Mouse (Mus musculus): ENCODE measurements around the gene Mras. TPM values are rescaled to one million over a fixed set of nuclear protein-coding genes. Genes with fewer than 3 reads are reported as not detected.

Gene Mras
- total and polyA plus RNA-seq, 3 experiments: 0.17 TPM; not detected in 2

GRCm38 (mm10) chr9:99341600-99341999 lies 95.6 kb downstream of the Mras start (continued):
- no peak for TF ChIP-seq E2F4 (IDR thresholded peaks at IDR 0.05; ENCODE audit: borderline replicate concordance, low read depth, low read length)

- no peak for DNase-seq (ENCODE audit: low read depth, low spot score)
- TF ChIP-seq BHLHE40 (IDR thresholded peaks at IDR 0.05; ENCODE audit: borderline replicate concordance, low read depth, low read length): no peak
- TF ChIP-seq JUND (IDR thresholded peaks at IDR 0.05; ENCODE audit: low read depth, low read length): no peak
- no peak for TF ChIP-seq USF2 (IDR thresholded peaks at IDR 0.05; ENCODE audit: borderline replicate concordance in 1 of 2, insufficient read depth in 1 of 2, low read depth in 1 of 2, low read length in 2 of 2)
- no peak for TF ChIP-seq MAX (IDR thresholded peaks at IDR 0.05; ENCODE audit: low read length)
- TF ChIP-seq USF1 (IDR thresholded peaks at IDR 0.05; ENCODE audit: low read depth, low read length): no peak
- TF ChIP-seq ELF1 (IDR thresholded peaks at IDR 0.05; ENCODE audit: low read depth, low read length): no peak
- TF ChIP-seq POLR2AphosphoS2 (IDR thresholded peaks at IDR 0.05; ENCODE audit: low read length): no peak
- TF ChIP-seq MAZ (IDR thresholded peaks at IDR 0.05; ENCODE audit: low read depth, low read length): no peak
- TF ChIP-seq NELFE (IDR thresholded peaks at IDR 0.05; ENCODE audit: low read depth, low read length): no peak
- no peak for TF ChIP-seq GATA1 (IDR thresholded peaks at IDR 0.05; ENCODE audit: low read depth, low read length)
- TF ChIP-seq ETS1 (IDR thresholded peaks at IDR 0.05; ENCODE audit: low read depth, low read length): no peak
- no peak for TF ChIP-seq GABPA (IDR thresholded peaks at IDR 0.05; ENCODE audit: low read depth, low read length)
- TF ChIP-seq E2F4 (IDR thresholded peaks at IDR 0.05; ENCODE audit: borderline replicate concordance, low read depth, low read length): no peak
- TF ChIP-seq CHD1 (IDR thresholded peaks at IDR 0.05; ENCODE audit: low read depth, low read length): no peak
- Histone ChIP-seq H3K36me3 (ENCODE audit: control insufficient read depth in 1 of 2, insufficient read depth in 2 of 2, low read length in 2 of 2) (peaks cover 0 to 16% of the 10 kb centered on the region in 2 experiments; a peak in 2 of 4 replicates), H3K27me3 (ENCODE audit: control insufficient read depth in 1 of 2, insufficient read depth in 2 of 2, low read length in 2 of 2) (peaks cover 0 to 3% of the 10 kb centered on the region in 2 experiments; a peak in 1 of 4 replicates), H3K9ac (ENCODE audit: control insufficient read depth, low read depth, low read length, poor library complexity, severe bottlenecking) (no peak overlapping the region), H3K27ac (ENCODE audit: control insufficient read depth, low read depth, low read length) (no peak overlapping the region), H3K4me3 (ENCODE audit: control insufficient read depth in 1 of 2, insufficient read depth in 1 of 2, low read depth in 2 of 2, low read length in 2 of 2) (no peak overlapping the region), H3K9me3 (replicated peaks; ENCODE audit: insufficient read depth, low read length) (no peaks in the 10 kb centered on the region), H3K79me2 (ENCODE audit: control insufficient read depth, insufficient read depth, low read length, poor library complexity) (no peaks in the 10 kb centered on the region), H3K4me1 (ENCODE audit: control insufficient read depth in 1 of 2, insufficient read depth in 2 of 2, low read length in 2 of 2) (peaks cover 11 to 28% of the 10 kb centered on the region in 2 experiments)
Observed at GRCm38 (mm10) chr9:99340126-99340525, 97.1 kb downstream of the Mras start.

- Histone ChIP-seq H3K27me3 (ENCODE audit: control insufficient read depth in 1 of 2, insufficient read depth in 2 of 2, low read length in 2 of 2) (peaks cover 0 to 4% of the 10 kb centered on the region in 2 experiments; a peak in 1 of 4 replicates), H3K36me3 (ENCODE audit: control insufficient read depth in 1 of 2, insufficient read depth in 2 of 2, low read length in 2 of 2) (peaks cover 0 to 9% of the 10 kb centered on the region in 2 experiments; a peak in 2 of 4 replicates), H3K27ac (ENCODE audit: control insufficient read depth, low read depth, low read length) (no peak overlapping the region), H3K4me1 (ENCODE audit: control insufficient read depth in 1 of 2, insufficient read depth in 2 of 2, low read length in 2 of 2) (peaks cover 6 to 18% of the 10 kb centered on the region in 2 experiments; a peak in 3 of 4 replicates), H3K9me3 (replicated peaks; ENCODE audit: insufficient read depth, low read length) (no peaks in the 10 kb centered on the region), H3K79me2 (ENCODE audit: control insufficient read depth, insufficient read depth, low read length, poor library complexity) (no peaks in the 10 kb centered on the region), H3K4me3 (ENCODE audit: control insufficient read depth in 1 of 2, insufficient read depth in 1 of 2, low read depth in 2 of 2, low read length in 2 of 2) (no peak overlapping the region), H3K9ac (ENCODE audit: control insufficient read depth, low read depth, low read length, poor library complexity, severe bottlenecking) (no peak overlapping the region)
- peak; percentile 21 for DNase-seq (ENCODE audit: low read depth, low spot score)
- no peak for TF ChIP-seq RCOR1 (IDR thresholded peaks at IDR 0.05; ENCODE audit: low read depth, low read length)
- peak; percentile 33 for TF ChIP-seq RAD21 (IDR thresholded peaks at IDR 0.05; ENCODE audit: low read depth, low read length)
- TF ChIP-seq CTCF (IDR thresholded peaks at IDR 0.05 in 2 of 3, conservative IDR thresholded peaks at IDR 0.05 in 1 of 3; ENCODE audit: control insufficient read depth in 1 of 3, insufficient read depth in 1 of 3, low read depth in 2 of 3, low read length in 3 of 3, poor library complexity in 1 of 3, severe bottlenecking in 1 of 3): peak; percentile 21 to 46 (median 22); a peak in 4 of 6 replicates
- no peak for TF ChIP-seq NELFE (IDR thresholded peaks at IDR 0.05; ENCODE audit: low read depth, low read length)
- no peak for TF ChIP-seq MYC (IDR thresholded peaks at IDR 0.05; ENCODE audit: low read depth, low read length)
- peak; percentile 46 for TF ChIP-seq SMC3 (IDR thresholded peaks at IDR 0.05; ENCODE audit: low read depth, low read length)
- TF ChIP-seq JUND (IDR thresholded peaks at IDR 0.05; ENCODE audit: low read depth, low read length): no peak
- no peak for TF ChIP-seq MAX (IDR thresholded peaks at IDR 0.05; ENCODE audit: low read length)
- TF ChIP-seq BHLHE40 (IDR thresholded peaks at IDR 0.05; ENCODE audit: borderline replicate concordance, low read depth, low read length): no peak
Observed at GRCm38 (mm10) chr9:99339182-99339581, 98.0 kb downstream of the Mras start.
